Mouse (Mus musculus): Measurements from ENCODE around the gene Sfswap. TPM values are rescaled to one million over a fixed set of nuclear protein-coding genes. Genes with fewer than 3 reads are reported as not detected.

Sfswap gene
- total and polyA plus RNA-seq, 2 experiments from 2014 or later: 46.7 to 125 TPM

DNA sequence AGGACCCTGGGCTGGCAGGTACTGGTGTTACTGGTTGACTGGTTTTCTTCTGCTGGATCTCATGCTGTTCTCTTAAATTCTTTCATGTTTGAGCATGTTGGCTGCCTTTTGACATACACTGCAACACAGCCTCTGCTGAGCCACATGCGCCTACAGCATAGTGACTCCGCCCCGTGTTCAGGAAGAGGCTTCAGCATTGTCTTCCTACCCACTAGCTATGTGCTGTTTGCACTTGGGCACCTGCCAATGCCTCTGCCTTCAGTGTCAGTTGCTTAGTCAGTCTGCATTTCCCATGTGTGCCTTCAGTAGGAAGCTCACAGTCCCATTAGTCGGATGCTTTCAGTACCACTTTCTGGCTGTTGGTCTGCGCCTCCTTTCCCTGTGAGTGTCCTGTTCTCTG, 23.7 kb downstream of the Sfswap start:
- no peaks in the 10 kb centered on the region for H3K4me1 ChIP-seq (ENCODE audit: insufficient read depth)
- no peak for DNase-seq
- H3K27me3 ChIP-seq (ENCODE audit: insufficient read depth, low read length): no peaks in the 10 kb centered on the region
- 93% methylated on average over 5 of the region's 5 CpGs for WGBS
- no peak for ATAC-seq
- H3K9me3 ChIP-seq (ENCODE audit: low read length): no peaks in the 10 kb centered on the region
- no peak overlapping the region for H3K4me3 ChIP-seq (ENCODE audit: low read depth, low read length)
- no peak overlapping the region for H3K4me2 ChIP-seq (ENCODE audit: low read depth)
- no peak for TF ChIP-seq CTCF (IDR thresholded peaks at IDR 0.05; ENCODE audit: low read depth)
- H3K9ac ChIP-seq: no peak overlapping the region
- H3K36me3 ChIP-seq (ENCODE audit: insufficient read depth): peaks cover 44% of the 10 kb centered on the region
- no peak overlapping the region for H3K27ac ChIP-seq (ENCODE audit: low read depth, low read length)

DNA sequence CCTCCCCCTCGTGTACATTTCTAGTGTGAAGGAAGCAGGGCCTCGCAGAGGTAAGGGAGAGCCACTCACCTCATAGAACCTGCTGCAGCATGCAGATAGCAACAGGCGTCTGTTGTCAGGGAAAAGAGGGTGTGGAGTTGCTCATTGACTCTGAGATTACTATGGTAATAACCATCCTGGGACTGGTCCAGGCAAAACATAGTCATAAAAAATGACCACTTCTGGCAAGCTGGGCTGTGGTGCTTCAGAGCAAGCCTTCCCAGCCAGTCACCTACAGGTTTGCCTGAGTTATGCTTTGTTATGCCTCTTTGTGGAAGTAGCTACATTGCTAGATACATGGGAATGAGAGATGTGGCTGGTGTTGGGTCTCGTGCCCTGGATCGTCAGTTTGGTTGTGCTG, 26.1 kb downstream of the Sfswap start:
- H3K4me3 ChIP-seq (ENCODE audit: low read depth, low read length): no peak overlapping the region
- DNase-seq (no peak), ATAC-seq (no peak)
- H3K27ac ChIP-seq (ENCODE audit: low read depth, low read length): no peak overlapping the region
- H3K36me3 ChIP-seq (ENCODE audit: insufficient read depth): peaks cover 36% of the 10 kb centered on the region
- no peak for TF ChIP-seq CTCF (IDR thresholded peaks at IDR 0.05; ENCODE audit: low read depth)
- H3K9me3 ChIP-seq (ENCODE audit: low read length): no peaks in the 10 kb centered on the region
- no peaks in the 10 kb centered on the region for H3K27me3 ChIP-seq (ENCODE audit: insufficient read depth, low read length)
- no peak overlapping the region for H3K4me2 ChIP-seq (ENCODE audit: low read depth)
- no peaks in the 10 kb centered on the region for H3K4me1 ChIP-seq (ENCODE audit: insufficient read depth)
- H3K9ac ChIP-seq: no peak overlapping the region
- 92% methylated on average over 5 of the region's 5 CpGs for WGBS

DNA sequence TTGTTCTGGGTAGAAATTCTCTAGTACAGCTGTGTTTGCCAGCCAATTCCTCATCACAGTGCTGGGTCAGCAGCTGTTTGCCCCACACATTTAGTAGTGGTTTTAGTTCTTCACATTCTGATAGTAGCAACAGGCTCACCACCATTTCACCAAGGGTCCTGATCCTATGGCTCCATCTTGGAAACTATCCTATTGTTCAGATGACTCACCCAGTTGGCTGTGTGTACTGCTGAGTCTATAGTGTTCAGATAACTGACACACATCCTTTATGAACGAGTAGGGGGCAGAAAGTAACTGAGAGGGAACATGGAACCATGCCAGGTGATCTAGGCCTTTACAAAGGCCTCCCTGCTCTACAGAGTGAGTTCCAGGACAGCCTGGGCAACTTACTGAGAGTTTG, 28.6 kb downstream of the Sfswap start:
- H3K4me2 ChIP-seq (ENCODE audit: low read depth): no peak overlapping the region
- H3K27ac ChIP-seq (ENCODE audit: low read depth, low read length): no peak overlapping the region
- 50% methylated on average over 1 of the region's 1 CpGs for WGBS
- no peak for TF ChIP-seq CTCF (IDR thresholded peaks at IDR 0.05; ENCODE audit: low read depth)
- H3K36me3 ChIP-seq (ENCODE audit: insufficient read depth): peaks cover 27% of the 10 kb centered on the region
- H3K4me3 ChIP-seq (ENCODE audit: low read depth, low read length): no peak overlapping the region
- H3K9ac ChIP-seq: no peak overlapping the region
- H3K4me1 ChIP-seq (ENCODE audit: insufficient read depth): no peaks in the 10 kb centered on the region
- ATAC-seq (no peak), DNase-seq (no peak)
- no peaks in the 10 kb centered on the region for H3K27me3 ChIP-seq (ENCODE audit: insufficient read depth, low read length)
- H3K9me3 ChIP-seq (ENCODE audit: low read length): no peaks in the 10 kb centered on the region

DNA sequence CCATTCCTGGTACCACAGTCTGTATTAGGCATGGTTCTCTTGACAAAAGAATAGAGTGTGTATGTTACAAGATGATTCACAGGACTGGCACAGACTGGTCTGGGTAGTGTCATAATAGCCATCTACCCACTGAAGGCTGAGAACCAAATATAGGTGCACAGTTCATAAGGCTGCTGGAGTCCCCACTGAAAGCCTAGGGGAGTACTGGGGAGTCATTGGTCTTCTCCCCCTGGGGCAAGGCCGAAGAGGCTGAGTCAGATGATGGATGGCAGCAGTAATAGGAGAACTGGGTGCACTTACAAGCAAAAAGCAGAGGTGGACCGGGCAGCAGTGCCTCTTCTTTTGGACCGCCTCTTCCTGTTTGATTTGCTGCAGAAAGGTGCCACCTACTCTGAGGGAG, 32.7 kb downstream of the Sfswap start:
- WGBS: 100% methylated on average over 3 of the region's 3 CpGs
- H3K27ac ChIP-seq (ENCODE audit: low read depth, low read length): 0 out of 2 replicates have a peak overlapping the region, but pooled peaks have one; percentile 6
- H3K4me2 ChIP-seq (ENCODE audit: low read depth): no peak overlapping the region
- no peaks in the 10 kb centered on the region for H3K4me1 ChIP-seq (ENCODE audit: insufficient read depth)
- no peak for TF ChIP-seq CTCF (IDR thresholded peaks at IDR 0.05; ENCODE audit: low read depth)
- no peak for DNase-seq
- H3K36me3 ChIP-seq (ENCODE audit: insufficient read depth): peaks cover 9% of the 10 kb centered on the region
- H3K27me3 ChIP-seq (ENCODE audit: insufficient read depth, low read length): no peaks in the 10 kb centered on the region
- no peaks in the 10 kb centered on the region for H3K9me3 ChIP-seq (ENCODE audit: low read length)
- no peak overlapping the region for H3K4me3 ChIP-seq (ENCODE audit: low read depth, low read length)
- no peak for ATAC-seq
- no peak overlapping the region for H3K9ac ChIP-seq

DNA sequence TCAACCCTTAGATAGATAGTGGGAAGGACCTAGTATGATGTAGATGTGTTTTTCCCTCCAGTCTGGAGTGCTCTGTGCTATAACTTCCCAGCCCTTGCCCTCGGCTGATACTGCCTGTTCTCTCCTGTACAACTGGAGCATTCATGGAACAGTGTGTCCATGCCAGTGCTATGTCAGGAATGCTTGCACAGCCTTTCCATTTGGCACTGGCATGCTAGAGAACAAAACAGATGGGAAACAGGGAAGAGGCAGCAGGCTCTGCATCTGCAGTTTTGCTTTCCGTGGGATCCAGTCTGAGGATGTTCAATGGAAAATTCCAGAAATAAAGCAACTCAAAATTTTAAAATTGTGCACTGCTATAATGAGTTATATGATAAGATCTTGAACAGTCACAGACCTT, 33.5 kb downstream of the Sfswap start:
- peaks cover 8% of the 10 kb centered on the region for H3K36me3 ChIP-seq (ENCODE audit: insufficient read depth)
- no peaks in the 10 kb centered on the region for H3K27me3 ChIP-seq (ENCODE audit: insufficient read depth, low read length)
- H3K9ac ChIP-seq: no peak overlapping the region
- H3K27ac ChIP-seq (ENCODE audit: low read depth, low read length): no peak overlapping the region
- WGBS: 46% methylated on average over 2 of the region's 2 CpGs
- DNase-seq (peak; percentile 77), ATAC-seq (peak; percentile 78)
- H3K4me3 ChIP-seq (ENCODE audit: low read depth, low read length): no peak overlapping the region
- H3K4me2 ChIP-seq (ENCODE audit: low read depth): no peak overlapping the region
- H3K4me1 ChIP-seq (ENCODE audit: insufficient read depth): no peaks in the 10 kb centered on the region
- no peak for TF ChIP-seq CTCF (IDR thresholded peaks at IDR 0.05; ENCODE audit: low read depth)
- H3K9me3 ChIP-seq (ENCODE audit: low read length): no peaks in the 10 kb centered on the region

GRCm38 (mm10) chr5:129535021-129535420, 34.0 kb downstream of the Sfswap start:
- Histone ChIP-seq H3K4me2 (ENCODE audit: low read depth) (no peak overlapping the region), H3K4me3 (ENCODE audit: low read depth, low read length) (no peak overlapping the region), H3K36me3 (ENCODE audit: insufficient read depth) (peaks cover 8% of the 10 kb centered on the region), H3K27me3 (ENCODE audit: insufficient read depth, low read length) (no peaks in the 10 kb centered on the region), H3K4me1 (ENCODE audit: insufficient read depth) (no peaks in the 10 kb centered on the region), H3K9ac (no peak overlapping the region), H3K9me3 (ENCODE audit: low read length) (no peaks in the 10 kb centered on the region), H3K27ac (ENCODE audit: low read depth, low read length) (no peak overlapping the region)
- DNase-seq (no peak), ATAC-seq (no peak)
- 92% methylated on average over 2 of the region's 2 CpGs for WGBS
- no peak for TF ChIP-seq CTCF (IDR thresholded peaks at IDR 0.05; ENCODE audit: low read depth)

DNA sequence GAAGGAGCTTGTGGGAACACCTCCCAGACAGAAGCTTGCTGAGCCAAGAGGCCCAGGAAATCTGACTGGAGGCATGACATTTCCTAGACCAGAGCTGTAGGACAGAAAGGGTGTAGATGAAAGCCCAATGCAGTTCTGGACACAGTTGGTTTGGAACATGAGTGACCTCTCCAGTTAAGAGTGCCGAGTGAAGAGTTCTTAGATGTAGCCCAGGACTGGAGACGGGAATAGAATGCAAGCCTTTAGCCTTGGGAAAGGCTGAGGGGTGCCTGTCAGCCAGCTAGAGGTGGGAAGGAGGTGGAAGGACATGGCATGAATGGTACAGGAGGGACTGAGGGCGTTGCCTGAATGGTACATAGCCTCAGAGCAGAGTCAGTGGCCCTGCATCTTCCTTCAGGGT, 34.4 kb downstream of the Sfswap start:
- Histone ChIP-seq H3K9ac (no peak overlapping the region), H3K27me3 (ENCODE audit: insufficient read depth, low read length) (no peaks in the 10 kb centered on the region), H3K27ac (ENCODE audit: low read depth, low read length) (no peak overlapping the region), H3K4me2 (ENCODE audit: low read depth) (no peak overlapping the region), H3K4me1 (ENCODE audit: insufficient read depth) (no peaks in the 10 kb centered on the region), H3K9me3 (ENCODE audit: low read length) (no peaks in the 10 kb centered on the region), H3K4me3 (ENCODE audit: low read depth, low read length) (no peak overlapping the region), H3K36me3 (ENCODE audit: insufficient read depth) (peaks cover 11% of the 10 kb centered on the region)
- 95% methylated on average over 3 of the region's 3 CpGs for WGBS
- no peak for TF ChIP-seq CTCF (IDR thresholded peaks at IDR 0.05; ENCODE audit: low read depth)
- no peak for ATAC-seq
- DNase-seq: no peak

DNA sequence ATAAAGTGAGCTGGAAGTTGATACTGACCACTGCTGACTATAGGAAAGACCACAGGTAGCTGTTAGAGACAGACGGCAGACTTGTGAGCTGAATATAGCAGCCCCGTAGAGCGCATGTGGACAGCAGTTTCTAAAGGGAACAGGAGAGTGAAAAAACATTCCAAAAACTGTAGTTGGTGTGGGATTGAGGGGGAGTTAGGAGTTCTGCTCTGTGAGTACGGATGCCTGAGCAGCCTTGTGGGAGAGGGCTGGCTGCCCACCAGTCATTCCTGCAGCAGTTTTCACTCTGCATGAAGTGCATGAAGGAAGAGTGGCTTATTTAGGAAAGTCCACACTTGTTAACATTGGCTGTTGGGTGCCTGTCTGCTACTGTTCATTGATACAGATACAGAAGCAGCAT, 37.8 kb downstream of the Sfswap start:
- ATAC-seq (no peak), DNase-seq (no peak)
- TF ChIP-seq CTCF (IDR thresholded peaks at IDR 0.05; ENCODE audit: low read depth): no peak
- Histone ChIP-seq H3K9ac (no peak overlapping the region), H3K27me3 (ENCODE audit: insufficient read depth, low read length) (no peaks in the 10 kb centered on the region), H3K4me3 (ENCODE audit: low read depth, low read length) (no peak overlapping the region), H3K36me3 (ENCODE audit: insufficient read depth) (peaks cover 37% of the 10 kb centered on the region), H3K27ac (ENCODE audit: low read depth, low read length) (no peak overlapping the region), H3K4me2 (ENCODE audit: low read depth) (no peak overlapping the region), H3K9me3 (ENCODE audit: low read length) (no peaks in the 10 kb centered on the region), H3K4me1 (ENCODE audit: insufficient read depth) (no peaks in the 10 kb centered on the region)
- 80% methylated on average over 4 of the region's 4 CpGs for WGBS

All from forebrain, postnatal 0 days (tissue).